Mouse (Mus musculus) right cerebral cortex, postnatal 36 days (tissue): ENCODE results near the gene Acadsb.
"Not testable (repeated sequence)": the region's sequence is repeated elsewhere in the genome, so short reads cannot be mapped to it uniquely, and the experiment has no call there.

ENCODE experiments used
- DNase-seq, 2 experiments: peaks; one replicate each; pipeline ENCODE4 v3.0.0; 2022; ENCODE audit warnings: low spot score in 2 of 2, mixed read lengths in 1 of 2

The Acadsb gene

GRCm38 (mm10) chr7:131410416-131411058 is at the start of gene Acadsb, which contains the start of gene Ikzf5:
Acadsb (plus strand) TSS chr7:131410601.
Ikzf5 (minus strand) TSS chr7:131410521.
- peak; percentile 96 to 98 for DNase-seq

DNA sequence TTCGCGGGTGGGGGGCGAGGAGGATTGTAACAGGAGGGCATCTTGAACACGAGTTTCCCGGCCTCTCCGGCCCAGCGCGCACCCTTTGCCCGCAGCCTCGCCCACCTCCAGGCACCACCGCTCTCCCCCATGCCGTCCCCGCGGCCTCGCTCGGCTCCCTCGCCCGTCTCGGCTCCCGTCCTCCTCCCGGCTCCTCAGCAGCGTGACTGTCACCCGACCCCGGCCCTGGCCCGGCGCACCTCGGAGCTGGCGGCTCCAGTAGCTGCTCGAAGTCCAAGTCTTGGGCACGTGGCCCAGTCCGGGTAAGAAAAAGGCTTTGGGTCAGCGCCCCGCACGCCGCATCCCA is 48.2 kb upstream of the Acadsb start:
- DNase-seq: no peak

- peak; percentile 87 to 93 for DNase-seq
Measured at GRCm38 (mm10) chr7:131362615-131363300, 47.6 kb upstream of the Acadsb start, which contains the start of gene 2310057M21Rik. 2310057M21Rik (minus strand) TSS chr7:131362759.

GRCm38 (mm10) chr7:131364131-131364530 is 46.3 kb upstream of the Acadsb start:
- DNase-seq: no peak

GRCm38 (mm10) chr7:131370648-131371469 is 39.5 kb upstream of the Acadsb start, which contains the start of gene Pstk:
Pstk (plus strand) TSS chr7:131371141.
- DNase-seq: peak; percentile 82 to 84

GRCm38 (mm10) chr7:131371470-131371860 is 38.9 kb upstream of the Acadsb start:
- DNase-seq: no peak

GRCm38 (mm10) chr7:131371880-131372651 is 38.3 kb upstream of the Acadsb start:
- no peak for DNase-seq

- DNase-seq: not testable (repeated sequence)
Measured at GRCm38 (mm10) chr7:131391761-131392160, 18.6 kb upstream of the Acadsb start.

DNA sequence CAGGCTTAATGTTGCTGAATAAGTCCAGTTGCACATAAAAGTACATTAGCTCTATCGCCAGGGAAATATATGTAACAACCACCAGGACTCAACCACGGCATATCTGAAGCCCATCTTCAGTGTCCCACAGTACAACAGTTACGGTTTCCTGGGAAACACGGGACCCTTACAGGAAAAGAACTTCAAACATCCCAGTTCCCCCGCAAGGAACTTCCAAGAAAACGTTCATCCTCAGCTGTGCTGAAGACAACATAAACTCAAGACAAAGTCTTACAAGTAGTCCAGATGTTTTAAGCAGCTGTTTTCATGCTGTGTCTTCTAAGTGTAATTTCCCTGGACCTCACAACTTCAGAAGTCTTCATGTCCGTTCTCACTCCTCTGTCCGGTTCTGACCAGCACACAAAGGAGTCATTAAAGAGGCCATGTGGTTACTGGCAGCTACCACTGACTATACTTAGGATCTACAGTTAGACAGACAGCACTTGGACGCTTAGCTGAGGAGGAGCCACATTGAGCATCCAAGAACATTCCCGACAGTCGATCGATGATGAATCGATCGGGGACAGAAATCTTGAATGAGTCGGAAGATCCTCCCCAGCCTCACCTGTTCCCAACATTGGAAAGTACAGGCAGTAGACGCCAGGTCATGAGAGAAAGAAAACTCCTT is 947 bp upstream of the Acadsb start:
- no peak for DNase-seq

GRCm38 (mm10) chr7:131409988-131410385 is 414 bp upstream of the Acadsb start:
- DNase-seq: no peak

GRCm38 (mm10) chr7:131411221-131411940 is 980 bp downstream of the Acadsb start:
- no peak for DNase-seq

DNA sequence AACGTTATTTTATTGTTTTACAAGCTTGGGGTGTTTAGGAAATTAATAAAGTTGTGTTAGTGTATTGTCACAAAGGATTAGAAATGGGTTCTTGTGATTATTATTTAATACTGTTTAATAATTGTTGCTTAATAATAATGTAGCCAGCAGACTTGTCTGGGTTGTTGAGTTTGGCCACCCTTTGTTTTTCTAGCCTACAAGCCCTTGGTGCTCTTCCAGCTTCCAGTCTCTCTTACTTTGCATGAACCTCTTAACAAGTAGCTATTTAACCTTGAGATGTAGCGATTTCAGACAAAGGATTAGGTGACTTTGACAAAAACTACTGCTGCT is 1.5 kb downstream of the Acadsb start:
- no peak for DNase-seq

DNA sequence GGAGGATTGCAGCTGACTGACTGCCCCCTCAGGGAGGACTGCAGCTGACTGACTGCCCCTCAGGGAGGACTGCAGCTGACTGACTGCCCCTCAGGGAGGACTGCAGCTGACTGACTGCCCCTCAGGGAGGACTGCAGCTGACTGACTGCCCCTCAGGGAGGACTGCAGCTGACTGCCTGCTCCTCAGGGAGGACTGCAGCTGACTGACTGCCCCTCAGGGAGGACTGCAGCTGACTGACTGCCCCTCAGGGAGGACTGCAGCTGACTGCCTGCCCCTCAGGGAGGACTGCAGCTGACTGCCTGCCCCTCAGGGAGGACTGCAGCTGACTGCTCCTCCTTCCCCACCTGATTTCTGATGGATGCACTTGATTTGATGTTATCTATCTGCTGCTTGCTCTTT is 6.3 kb downstream of the Acadsb start:
- not testable (repeated sequence) for DNase-seq

DNA sequence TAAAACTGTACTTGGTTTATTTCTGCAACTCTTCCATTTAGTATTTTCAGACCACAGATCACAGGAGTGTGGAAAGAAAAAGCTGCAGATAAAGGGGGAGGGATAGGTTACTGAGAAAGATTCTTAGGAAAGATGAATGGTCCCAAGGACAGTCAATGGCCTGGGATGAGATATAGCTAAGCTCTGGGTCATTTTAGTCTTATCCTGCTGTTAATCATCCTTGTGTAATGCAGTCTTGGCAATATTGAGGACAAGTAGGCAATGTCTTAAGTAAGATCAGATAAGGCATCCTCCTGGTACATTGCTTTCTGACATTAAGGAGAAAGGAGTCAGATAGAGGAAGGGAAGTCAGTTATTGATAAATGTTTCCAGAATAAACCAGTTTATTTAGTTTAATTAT is 7.2 kb downstream of the Acadsb start:
- no peak for DNase-seq

GRCm38 (mm10) chr7:131424912-131425311 is 14.5 kb downstream of the Acadsb start:
- no peak for DNase-seq

DNA sequence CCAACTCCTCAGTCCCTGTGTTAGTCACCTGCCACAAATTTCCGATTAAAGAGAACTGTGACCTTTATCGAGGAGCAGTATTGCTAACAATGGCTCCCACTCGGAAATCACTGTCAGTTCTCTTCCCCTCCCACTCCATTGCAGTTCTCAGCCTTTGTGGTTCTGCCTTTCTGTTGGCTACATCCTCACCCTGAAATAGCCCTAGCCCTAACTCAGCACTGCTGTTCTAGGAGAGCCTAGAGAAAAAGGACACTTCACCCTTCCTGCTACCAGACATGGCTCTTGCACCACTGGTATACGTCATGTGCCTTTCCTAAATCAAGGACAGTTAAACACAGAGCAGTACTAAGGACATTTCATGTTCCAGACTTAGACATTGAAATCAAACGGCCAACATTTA is 16.9 kb downstream of the Acadsb start:
- no peak for DNase-seq

- DNase-seq: no peak
Measured at GRCm38 (mm10) chr7:131432244-131432643, 21.8 kb downstream of the Acadsb start.

DNA sequence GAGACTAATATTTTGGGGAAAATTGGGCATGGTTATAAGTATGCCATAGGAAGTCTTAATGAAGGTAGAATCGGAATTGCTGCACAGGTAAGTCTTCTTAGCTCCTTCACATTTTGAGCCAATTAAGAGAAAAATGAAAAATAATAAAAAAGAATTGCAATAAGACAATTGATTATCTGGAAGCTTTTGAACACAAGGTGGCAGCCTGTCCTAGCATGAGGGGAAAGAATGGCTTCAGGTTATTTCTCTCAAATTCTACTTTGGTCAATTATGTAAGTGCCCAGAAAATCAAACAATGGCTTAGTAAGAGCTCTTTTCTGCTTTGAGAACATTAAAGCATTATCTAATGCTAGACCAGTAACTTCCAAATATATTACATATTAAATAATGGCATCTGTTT is 23.9 kb downstream of the Acadsb start:
- DNase-seq: no peak

DNA sequence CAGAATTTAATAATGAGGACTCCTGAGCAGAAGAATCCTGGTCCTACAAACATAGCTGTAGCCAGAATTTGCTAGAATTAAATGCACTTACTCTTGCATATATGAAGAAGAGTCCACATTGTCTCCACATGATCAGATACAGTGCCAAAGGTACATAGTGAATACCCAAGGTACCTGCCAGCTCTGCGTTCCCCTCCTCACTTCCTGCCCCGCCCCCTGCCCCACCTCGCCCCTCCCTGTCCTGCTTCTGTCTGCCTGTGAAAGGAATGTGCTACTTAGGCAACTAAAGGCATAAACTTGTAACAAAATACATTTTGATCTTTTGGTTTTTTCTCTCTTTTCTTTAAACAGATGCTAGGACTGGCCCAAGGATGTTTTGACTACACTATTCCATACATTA is 26.6 kb downstream of the Acadsb start:
- DNase-seq: no peak

GRCm38 (mm10) chr7:131456714-131457113 is 46.3 kb downstream of the Acadsb start:
- DNase-seq: no peak
